Mouse (Mus musculus) kidney, adult 11 months (tissue): Measurements from ENCODE around the gene Cdpf1.

Experiments used
- DNase-seq: peaks from one replicate; pipeline ENCODE4 v3.0.0; 2022

Cdpf1 gene

GRCm38 (mm10) chr15:85757768-85758167 lies 53.7 kb downstream of the Cdpf1 start:
- DNase-seq, result no peak
